ENCODE assay signal across 28 mouse cellular contexts in genomic region chrX:17026161-17026829, GRCm38 (mm10).
A peak's percentile ranks its signal among the peaks of the same experiment; 100 is the strongest.
DNase-seq lines count a peak whose midpoint lies in the region; ATAC-seq and TF ChIP-seq lines count a peak whose summit lies in the region.
"Had no signal": no experiment of that assay in that cellular context is flagged by ENCODE, and none has a peak within 500 bp of the region (broad histone marks: within the 10 kb centered on the region; RNA-seq: fewer than 3 reads in every experiment).

No protein-coding gene starts in this region.

- TF ChIP-seq CTCF in Patski (IDR thresholded peaks at IDR 0.05) = no peak

- peak overlapping the region; percentile 44 for H3K4me2 ChIP-seq in myocyte (ENCODE audit: low read depth)
- H3K4me2 ChIP-seq: embryonic facial prominence, embryonic 13.5 days; forebrain, embryonic 13.5 days; heart, embryonic 11.5 days; hindbrain, embryonic 13.5 days; intestine, embryonic 15.5 days had no signal

- H3K4me3 ChIP-seq in myocyte = no peak overlapping the region
- H3K4me3 ChIP-seq: embryonic facial prominence, embryonic 10.5 days; embryonic facial prominence, embryonic 13.5 days; forebrain, embryonic 10.5 days; forebrain, embryonic 13.5 days; hindbrain, embryonic 10.5 days; hindbrain, embryonic 13.5 days; intestine, embryonic 15.5 days had no signal

- H3K36me3 ChIP-seq in myocyte (ENCODE audit: control insufficient read depth, insufficient read depth) = no peaks in the 10 kb centered on the region
- H3K36me3 ChIP-seq: embryonic facial prominence, embryonic 10.5 days; embryonic facial prominence, embryonic 13.5 days; forebrain, embryonic 10.5 days; hindbrain, embryonic 10.5 days; hindbrain, embryonic 13.5 days; intestine, embryonic 15.5 days had no signal

- H3K27me3 ChIP-seq in Patski (peaks cover 14% of the 10 kb centered on the region), myocyte (ENCODE audit: control insufficient read depth, insufficient read depth, insufficient read length) (no peaks in the 10 kb centered on the region)
- H3K27me3 ChIP-seq: embryonic facial prominence, embryonic 13.5 days; forebrain, embryonic 13.5 days; hindbrain, embryonic 13.5 days; intestine, embryonic 15.5 days had no signal

- no peaks in the 10 kb centered on the region for H3K79me2 ChIP-seq in myocyte (ENCODE audit: control insufficient read depth, insufficient read depth)

- CTCF ChIA-PET in Patski (lab: Charles Lee) = no interaction called here

- peak; percentile 51 for DNase-seq in 3134 (ENCODE audit: extremely low read depth, insufficient read length, low spot score)
- DNase-seq in 3T3-L1 (ENCODE audit: low read depth, low spot score) = peak; percentile 77
- peak; percentile 57 for DNase-seq in Patski (ENCODE audit: low read depth, low spot score)
- DNase-seq in liver = no peak
- DNase-seq: adrenal gland, adult 2 months; adrenal gland, postnatal 14 days; cerebellum, adult 11 months; cerebellum, adult 2 months; cerebellum, adult 9-11 months; cerebellum, postnatal 25 days; embryo, embryonic 11 days; gastrocnemius, postnatal 10 days; gastrocnemius, postnatal 36 days; heart, adult 11 months; heart, postnatal 36 days had no signal

- no peak overlapping the region for H3ac ChIP-seq in myocyte (ENCODE audit: control insufficient read depth, insufficient read length)

- no peak for TF ChIP-seq POLR2A in myocyte (IDR thresholded peaks at IDR 0.05; ENCODE audit: insufficient read length, low read depth)

- POLR2A ChIA-PET in Patski (lab: Charles Lee) = no interaction called here

- in situ Hi-C loops in Patski (cut with MboI; ENCODE audit: low pct_unique_long_range_greater_than_20kb) = loop anchor here (10.0 kb wide), 3 partner anchors 149 to 1139 kb away; partner anchors contain the start of genes Fundc1 and Kdm6a

- peak; percentile 88 for ATAC-seq in Patski
- no peak for ATAC-seq in megakaryocyte-erythroid progenitor cell, adult 5-6 weeks (replicated peaks; ENCODE audit: low FRiP score, low TSS enrichment, poor library complexity, severe bottlenecking)
- ATAC-seq: CD4-positive, CD25-positive, alpha-beta regulatory T cell, adult 4 months; forebrain, embryonic 13.5 days; forebrain, embryonic 16.5 days; hindbrain, embryonic 16.5 days; intestine, embryonic 15.5 days had no signal

TF ChIP-seq in myocyte, 11 proteins besides CTCF, POLR2A, EP300 and RAD21:
- TF ChIP-seq SRF (IDR thresholded peaks at IDR 0.05; ENCODE audit: control insufficient read depth, insufficient read length, low read depth) (no peak), MYOG (IDR thresholded peaks at IDR 0.05; ENCODE audit: control insufficient read depth in 1 of 3, insufficient read depth in 1 of 3, insufficient read length in 2 of 3, low read depth in 2 of 3) (no peak), USF1 (IDR thresholded peaks at IDR 0.05; ENCODE audit: low read depth) (no peak), MYOD1 (IDR thresholded peaks at IDR 0.05; ENCODE audit: control insufficient read depth in 1 of 3, insufficient read length in 2 of 3, low read depth in 2 of 3) (no peak), TCF12 (IDR thresholded peaks at IDR 0.05; ENCODE audit: insufficient read depth, poor library complexity, severe bottlenecking) (no peak), CEBPB (IDR thresholded peaks at IDR 0.05; ENCODE audit: insufficient read depth, poor library complexity, severe bottlenecking) (0 out of 2 replicates have a peak, but pooled peaks have one; percentile 59)
